Mouse (Mus musculus) cerebellum, adult 2 months (tissue): ENCODE data around the gene Ppp1r14a.

Source experiments
- CTCF ChIP-seq: fragments of 200-500 bp; IDR thresholded peaks from 2 replicates; pipeline ENCODE4 v1.5.1; 2011; ENCODE audit warnings: low read depth, mild to moderate bottlenecking, control low read depth, low read length, moderate library complexity, borderline replicate concordance; ENCODE audit not compliant: insufficient read depth
- POLR2A ChIP-seq: fragments of 200-500 bp; IDR thresholded peaks from 2 replicates; pipeline ENCODE4 v1.6.1; 2011; ENCODE audit warnings: low read length, control low read depth, borderline replicate concordance; ENCODE audit not compliant: insufficient read depth

DNA sequence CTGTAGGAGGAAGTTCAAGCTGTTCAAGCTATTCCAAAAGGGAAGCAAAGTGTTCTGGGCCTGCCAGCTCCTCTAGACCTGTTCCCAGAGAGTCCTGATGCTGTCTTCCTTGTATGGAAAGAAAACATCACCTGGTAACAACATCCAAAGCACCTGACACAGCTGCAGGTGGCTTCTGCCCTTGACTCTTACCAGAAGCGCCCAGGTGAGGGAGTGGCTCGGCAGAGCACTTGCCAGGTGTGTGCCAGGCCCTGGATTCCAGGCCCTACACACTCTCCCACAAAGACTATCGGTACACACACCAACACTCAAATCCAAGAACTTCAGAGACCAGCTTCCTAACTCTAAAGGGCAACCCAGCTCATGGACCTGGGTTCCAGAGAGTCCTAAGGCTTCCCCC is 25.3 kb upstream of the Ppp1r14a start:
- TF ChIP-seq POLR2A (no peak), CTCF (no peak)
